Mouse (Mus musculus): Measurements from ENCODE around the gene Ncbp3. TPM values are rescaled to one million over a fixed set of nuclear protein-coding genes. Genes with fewer than 3 reads are reported as not detected.
A peak's percentile ranks its signal among the peaks of the same experiment; 100 is the strongest.

Gene Ncbp3
- polyA plus RNA-seq, 1 experiment from 2014 or later, result 9.5 TPM

- Histone ChIP-seq H3K27ac (replicated peaks in 1 of 2; ENCODE audit: control insufficient read depth in 1 of 2, insufficient read depth in 1 of 2, low read depth in 2 of 2, low read length in 2 of 2) (no peak overlapping the region), H3K9me3 (ENCODE audit: control insufficient read depth, low read length) (no peaks in the 10 kb centered on the region), H3K4me2 (ENCODE audit: low read length) (no peak overlapping the region), H3K27me3 (ENCODE audit: control insufficient read depth, insufficient read depth, low read length) (peaks cover 22% of the 10 kb centered on the region), H3K36me3 (ENCODE audit: control insufficient read depth, insufficient read depth, low read length) (no peaks in the 10 kb centered on the region), H3K4me1 (ENCODE audit: control insufficient read depth in 2 of 2, insufficient read depth in 2 of 2, low read length in 2 of 2) (peaks cover 15 to 31% of the 10 kb centered on the region in 2 experiments), H3K9ac (ENCODE audit: low read length) (no peak overlapping the region), H3K4me3 (ENCODE audit: control insufficient read depth in 1 of 2, insufficient read depth in 1 of 2, low read depth in 1 of 2, low read length in 2 of 2) (no peak overlapping the region)
- WGBS, result 68% methylated on average over 13 of the region's 13 CpGs
- ATAC-seq (ENCODE audit: insufficient number of reproducible peaks, insufficient read depth, low FRiP score, low read depth), result no peak
These were observed 37.9 kb upstream of the Ncbp3 start for GRCm38 (mm10) chr11:73009531-73010274.

DNA sequence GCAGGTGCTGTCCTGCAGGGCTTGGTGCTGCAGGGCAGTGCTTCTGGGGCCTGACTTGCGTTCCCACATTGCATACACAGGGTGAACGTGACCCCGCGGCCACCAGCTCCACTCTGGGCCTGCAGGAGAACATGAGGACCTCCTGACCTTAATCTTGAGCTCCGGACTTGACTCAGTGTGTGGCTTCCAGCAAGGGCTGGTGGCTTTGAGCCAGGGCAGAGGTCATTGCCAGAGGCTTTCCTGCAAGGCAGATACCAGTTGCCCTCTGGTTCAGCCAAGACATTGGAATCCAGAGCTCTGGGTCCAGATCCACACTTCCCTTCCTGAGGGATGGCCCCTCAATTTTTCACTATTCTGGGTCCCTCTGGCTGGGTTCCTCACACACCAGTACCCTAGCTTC, 33.6 kb upstream of the Ncbp3 start:
- 75% methylated on average over 5 of the region's 5 CpGs for WGBS
- Histone ChIP-seq H3K9ac (ENCODE audit: low read length) (no peak overlapping the region), H3K27me3 (ENCODE audit: control insufficient read depth, insufficient read depth, low read length) (peaks cover 39% of the 10 kb centered on the region), H3K4me1 (ENCODE audit: control insufficient read depth in 2 of 2, insufficient read depth in 2 of 2, low read length in 2 of 2) (peaks cover 7 to 15% of the 10 kb centered on the region in 2 experiments; a peak in 2 of 4 replicates), H3K4me3 (ENCODE audit: control insufficient read depth in 1 of 2, insufficient read depth in 1 of 2, low read depth in 1 of 2, low read length in 2 of 2) (no peak overlapping the region), H3K4me2 (ENCODE audit: low read length) (no peak overlapping the region), H3K36me3 (ENCODE audit: control insufficient read depth, insufficient read depth, low read length) (no peaks in the 10 kb centered on the region), H3K27ac (replicated peaks in 1 of 2; ENCODE audit: control insufficient read depth in 1 of 2, insufficient read depth in 1 of 2, low read depth in 2 of 2, low read length in 2 of 2) (no peak overlapping the region), H3K9me3 (ENCODE audit: control insufficient read depth, low read length) (no peaks in the 10 kb centered on the region)
- ATAC-seq (ENCODE audit: insufficient number of reproducible peaks, insufficient read depth, low FRiP score, low read depth), result no peak

DNA sequence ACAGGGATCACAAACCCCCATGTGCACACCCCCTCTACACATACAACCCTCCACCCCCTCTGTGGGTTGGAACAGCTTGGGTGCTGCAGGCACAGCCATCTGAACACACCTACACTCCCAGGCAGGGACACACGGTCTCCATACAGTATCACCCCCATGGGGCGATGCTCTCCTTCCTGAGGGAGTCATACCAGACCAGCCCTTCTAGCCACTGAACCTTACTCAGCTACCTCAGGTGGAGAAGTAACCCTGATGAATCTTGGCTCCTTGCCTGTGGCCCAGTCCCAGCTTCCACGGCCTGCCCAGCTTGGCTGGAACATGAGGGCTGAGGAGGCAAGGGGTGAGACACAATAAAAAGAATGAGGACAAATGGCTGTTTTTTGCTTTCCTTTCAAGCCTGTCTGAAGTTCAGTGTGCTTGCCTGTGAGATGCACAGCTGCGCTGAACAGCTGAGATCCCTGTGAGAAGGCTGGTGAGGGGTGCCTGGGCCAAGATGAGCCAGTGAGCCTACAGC, 32.7 kb upstream of the Ncbp3 start:
- H3K27me3 ChIP-seq (ENCODE audit: control insufficient read depth, insufficient read depth, low read length), result peaks cover 39% of the 10 kb centered on the region
- H3K4me2 ChIP-seq (ENCODE audit: low read length), result no peak overlapping the region
- ATAC-seq (ENCODE audit: insufficient number of reproducible peaks, insufficient read depth, low FRiP score, low read depth), result no peak
- H3K4me3 ChIP-seq (ENCODE audit: control insufficient read depth in 1 of 2, insufficient read depth in 1 of 2, low read depth in 1 of 2, low read length in 2 of 2), result no peak overlapping the region
- no peaks in the 10 kb centered on the region for H3K36me3 ChIP-seq (ENCODE audit: control insufficient read depth, insufficient read depth, low read length)
- H3K9me3 ChIP-seq (ENCODE audit: control insufficient read depth, low read length), result no peaks in the 10 kb centered on the region
- no peak overlapping the region for H3K27ac ChIP-seq (replicated peaks in 1 of 2; ENCODE audit: control insufficient read depth in 1 of 2, insufficient read depth in 1 of 2, low read depth in 2 of 2, low read length in 2 of 2)
- H3K4me1 ChIP-seq (ENCODE audit: control insufficient read depth in 2 of 2, insufficient read depth in 2 of 2, low read length in 2 of 2), result peaks cover 10 to 18% of the 10 kb centered on the region in 2 experiments; a peak in 2 of 4 replicates
- no peak overlapping the region for H3K9ac ChIP-seq (ENCODE audit: low read length)
- 84% methylated on average over 4 of the region's 4 CpGs for WGBS

DNA sequence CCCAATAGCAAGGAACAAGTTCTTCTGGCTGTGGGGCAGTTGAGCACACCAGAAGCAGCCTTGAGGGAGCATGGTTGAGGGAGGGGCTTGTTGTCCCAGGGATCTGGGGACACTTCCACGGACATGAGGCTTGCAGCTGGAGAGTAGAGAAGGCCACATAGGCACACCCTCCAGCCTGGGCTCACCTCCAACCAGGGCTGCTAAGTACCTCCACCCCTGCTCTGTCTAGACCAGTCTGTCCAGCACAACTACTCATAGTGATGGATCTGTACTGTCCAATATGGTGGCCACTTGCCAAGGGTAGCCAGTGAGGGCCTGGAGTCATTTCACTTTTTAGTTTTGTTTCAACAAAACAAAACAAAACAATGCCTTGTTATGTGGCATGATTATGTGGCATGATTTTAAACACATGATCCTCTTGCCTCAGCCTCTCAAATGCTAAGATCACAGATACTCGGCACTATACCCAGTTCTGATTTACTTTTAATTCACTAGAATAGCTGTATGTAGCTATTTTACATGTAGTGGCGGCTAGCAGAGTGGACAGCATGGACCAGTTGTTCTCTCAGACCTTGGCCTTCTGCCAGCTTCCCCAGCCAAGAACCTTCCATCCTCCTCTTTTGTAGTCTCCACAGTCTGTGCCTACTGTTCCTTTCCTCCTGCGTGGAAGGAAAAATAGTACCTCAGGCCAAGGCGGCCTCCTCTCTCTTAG, 32.0 kb upstream of the Ncbp3 start:
- H3K36me3 ChIP-seq (ENCODE audit: control insufficient read depth, insufficient read depth, low read length), result no peaks in the 10 kb centered on the region
- H3K9ac ChIP-seq (ENCODE audit: low read length), result no peak overlapping the region
- H3K9me3 ChIP-seq (ENCODE audit: control insufficient read depth, low read length), result no peaks in the 10 kb centered on the region
- H3K27ac ChIP-seq (replicated peaks in 1 of 2; ENCODE audit: control insufficient read depth in 1 of 2, insufficient read depth in 1 of 2, low read depth in 2 of 2, low read length in 2 of 2), result no peak overlapping the region
- no peak overlapping the region for H3K4me2 ChIP-seq (ENCODE audit: low read length)
- H3K4me1 ChIP-seq (ENCODE audit: control insufficient read depth in 2 of 2, insufficient read depth in 2 of 2, low read length in 2 of 2), result peaks cover 10 to 18% of the 10 kb centered on the region in 2 experiments; a peak in 2 of 4 replicates
- ATAC-seq (ENCODE audit: insufficient number of reproducible peaks, insufficient read depth, low FRiP score, low read depth), result no peak
- WGBS, result 62% methylated on average over 5 of the region's 5 CpGs
- peaks cover 42% of the 10 kb centered on the region for H3K27me3 ChIP-seq (ENCODE audit: control insufficient read depth, insufficient read depth, low read length)
- no peak overlapping the region for H3K4me3 ChIP-seq (ENCODE audit: control insufficient read depth in 1 of 2, insufficient read depth in 1 of 2, low read depth in 1 of 2, low read length in 2 of 2)

DNA sequence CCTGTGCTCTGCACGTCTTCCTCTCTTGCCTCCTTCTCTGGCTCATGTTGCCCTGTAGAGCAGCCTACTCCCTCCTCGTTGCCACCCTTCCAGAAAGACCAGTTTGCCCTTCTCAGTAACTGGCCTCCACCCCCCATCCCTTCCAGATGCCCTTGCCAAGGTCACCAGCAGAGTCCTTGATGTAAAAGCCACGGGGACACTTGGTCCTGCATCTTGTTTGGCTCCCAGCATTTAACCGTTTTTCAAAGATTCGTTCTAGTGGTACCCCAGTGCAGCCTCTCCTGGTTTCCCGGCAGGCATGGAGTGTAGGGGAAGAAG, 31.5 kb upstream of the Ncbp3 start:
- Histone ChIP-seq H3K27ac (replicated peaks in 1 of 2; ENCODE audit: control insufficient read depth in 1 of 2, insufficient read depth in 1 of 2, low read depth in 2 of 2, low read length in 2 of 2) (no peak overlapping the region), H3K4me3 (ENCODE audit: control insufficient read depth in 1 of 2, insufficient read depth in 1 of 2, low read depth in 1 of 2, low read length in 2 of 2) (no peak overlapping the region), H3K4me1 (ENCODE audit: control insufficient read depth in 2 of 2, insufficient read depth in 2 of 2, low read length in 2 of 2) (peaks cover 10 to 18% of the 10 kb centered on the region in 2 experiments; a peak in 2 of 4 replicates), H3K9ac (ENCODE audit: low read length) (no peak overlapping the region), H3K27me3 (ENCODE audit: control insufficient read depth, insufficient read depth, low read length) (peaks cover 47% of the 10 kb centered on the region), H3K36me3 (ENCODE audit: control insufficient read depth, insufficient read depth, low read length) (no peaks in the 10 kb centered on the region), H3K4me2 (ENCODE audit: low read length) (no peak overlapping the region), H3K9me3 (ENCODE audit: control insufficient read depth, low read length) (no peaks in the 10 kb centered on the region)
- WGBS, result 71% methylated on average over 6 of the region's 6 CpGs
- ATAC-seq (ENCODE audit: insufficient number of reproducible peaks, insufficient read depth, low FRiP score, low read depth), result no peak

DNA sequence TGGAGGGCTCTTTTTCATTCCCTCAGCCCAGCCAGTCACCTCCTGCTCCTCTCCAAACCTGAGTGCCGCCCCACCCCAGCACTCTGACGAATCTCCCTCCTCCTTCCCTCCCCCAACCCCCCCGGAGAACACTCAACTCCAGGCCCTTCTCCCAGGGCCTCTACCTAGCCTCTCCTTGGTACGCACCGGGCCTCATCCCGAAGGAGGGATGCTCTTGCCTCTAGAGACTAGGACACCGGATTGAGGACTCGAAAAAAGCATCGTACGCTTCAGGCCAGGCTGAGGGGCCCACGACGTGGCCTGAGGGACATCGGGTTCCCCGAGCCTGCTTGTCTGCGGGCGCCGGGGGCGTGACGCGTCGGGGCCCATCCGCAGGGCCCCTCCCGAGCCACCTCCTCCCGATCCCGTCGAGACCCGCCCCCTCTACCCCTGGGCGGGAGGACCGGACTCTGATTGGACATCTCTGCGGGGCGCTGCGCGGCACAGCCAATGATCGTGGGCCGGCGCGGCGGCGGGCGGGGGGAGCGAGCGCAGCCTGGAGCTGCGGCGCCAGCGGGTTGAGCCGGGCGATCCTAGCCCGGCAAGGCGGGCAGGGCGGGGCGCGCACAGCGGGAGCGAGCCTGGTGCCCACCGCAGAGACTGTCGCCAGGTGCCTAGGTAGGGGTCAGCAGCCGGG, 29.0 kb upstream of the Ncbp3 start, which contains the start of gene Camkk1:
Gene Camkk1, plus strand, starts transcription at position 538 of the 676 bp plus-strand sequence.
- Histone ChIP-seq H3K27ac (replicated peaks in 1 of 2; ENCODE audit: control insufficient read depth in 1 of 2, insufficient read depth in 1 of 2, low read depth in 2 of 2, low read length in 2 of 2) (no peak within 1 kb of the TSS), H3K27me3 (ENCODE audit: control insufficient read depth, insufficient read depth, low read length) (peaks cover 54% of the 10 kb centered on the region), H3K9ac (ENCODE audit: low read length) (peak within 1 kb of the TSS; percentile 73), H3K36me3 (ENCODE audit: control insufficient read depth, insufficient read depth, low read length) (no peaks in the 10 kb centered on the region), H3K4me1 (ENCODE audit: control insufficient read depth in 2 of 2, insufficient read depth in 2 of 2, low read length in 2 of 2) (peaks cover 10 to 18% of the 10 kb centered on the region in 2 experiments; a peak in 2 of 4 replicates), H3K9me3 (ENCODE audit: control insufficient read depth, low read length) (no peaks in the 10 kb centered on the region), H3K4me3 (ENCODE audit: control insufficient read depth in 1 of 2, insufficient read depth in 1 of 2, low read depth in 1 of 2, low read length in 2 of 2) (peak within 1 kb of the TSS; percentile 65), H3K4me2 (ENCODE audit: low read length) (peak within 1 kb of the TSS; percentile 100)
- WGBS, result 1% methylated on average over 54 of the region's 57 CpGs
- peak; percentile 91 for ATAC-seq (ENCODE audit: insufficient number of reproducible peaks, insufficient read depth, low FRiP score, low read depth)

DNA sequence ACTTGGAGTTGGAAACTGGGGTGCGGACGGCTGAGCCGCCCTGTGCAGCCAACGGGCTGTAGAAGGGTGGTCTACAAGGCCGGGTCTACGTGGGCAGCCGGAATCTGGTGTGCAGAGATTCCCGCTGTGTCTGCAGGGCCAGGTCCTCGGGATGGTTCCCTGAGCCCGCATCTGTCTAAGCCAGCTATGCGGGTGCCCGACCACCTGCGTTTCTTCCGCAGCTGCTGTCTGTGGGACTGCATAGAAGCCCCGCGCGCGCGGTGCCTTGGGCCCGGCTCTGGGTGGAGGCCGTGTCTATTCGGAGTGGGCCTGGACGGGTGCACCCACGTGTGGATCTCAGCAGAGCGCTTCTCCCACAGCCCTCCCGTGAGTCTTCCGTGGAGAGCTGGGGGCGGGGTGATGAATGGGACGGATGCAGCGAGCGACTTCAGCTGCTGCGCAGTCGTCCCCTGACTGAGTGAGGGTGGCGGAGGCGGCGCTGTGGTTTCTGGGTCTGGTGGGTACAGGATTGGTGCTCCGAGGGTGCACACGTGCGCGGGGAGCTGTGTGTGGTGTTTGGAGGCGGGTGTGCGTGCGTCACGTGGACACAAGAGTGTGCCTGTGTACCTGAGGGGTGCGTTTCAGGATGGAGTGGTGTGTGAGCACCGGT, 28.3 kb upstream of the Ncbp3 start:
- Histone ChIP-seq H3K27ac (replicated peaks in 1 of 2; ENCODE audit: control insufficient read depth in 1 of 2, insufficient read depth in 1 of 2, low read depth in 2 of 2, low read length in 2 of 2) (no peak overlapping the region), H3K9me3 (ENCODE audit: control insufficient read depth, low read length) (no peaks in the 10 kb centered on the region), H3K27me3 (ENCODE audit: control insufficient read depth, insufficient read depth, low read length) (peaks cover 54% of the 10 kb centered on the region), H3K9ac (ENCODE audit: low read length) (peak overlapping the region; percentile 73), H3K4me2 (ENCODE audit: low read length) (peak overlapping the region; percentile 100), H3K4me1 (ENCODE audit: control insufficient read depth in 2 of 2, insufficient read depth in 2 of 2, low read length in 2 of 2) (peaks cover 16 to 22% of the 10 kb centered on the region in 2 experiments), H3K36me3 (ENCODE audit: control insufficient read depth, insufficient read depth, low read length) (no peaks in the 10 kb centered on the region), H3K4me3 (ENCODE audit: control insufficient read depth in 1 of 2, insufficient read depth in 1 of 2, low read depth in 1 of 2, low read length in 2 of 2) (peak overlapping the region; percentile 65)
- no peak for ATAC-seq (ENCODE audit: insufficient number of reproducible peaks, insufficient read depth, low FRiP score, low read depth)
- 1% methylated on average over 44 of the region's 46 CpGs for WGBS

All from heart, embryonic 14.5 days (tissue).